Mouse (Mus musculus) ovary, adult 18-20 months (tissue): ENCODE measurements around the gene Ckap2.
"Not testable (repeated sequence)": the region's sequence is repeated elsewhere in the genome, so short reads cannot be mapped to it uniquely, and the experiment has no call there.

ENCODE experiments used
- DNase-seq: peaks from one replicate; pipeline ENCODE4 v3.0.0; 2022; ENCODE audit warnings: low spot score, mixed read lengths

Ckap2 gene

DNA sequence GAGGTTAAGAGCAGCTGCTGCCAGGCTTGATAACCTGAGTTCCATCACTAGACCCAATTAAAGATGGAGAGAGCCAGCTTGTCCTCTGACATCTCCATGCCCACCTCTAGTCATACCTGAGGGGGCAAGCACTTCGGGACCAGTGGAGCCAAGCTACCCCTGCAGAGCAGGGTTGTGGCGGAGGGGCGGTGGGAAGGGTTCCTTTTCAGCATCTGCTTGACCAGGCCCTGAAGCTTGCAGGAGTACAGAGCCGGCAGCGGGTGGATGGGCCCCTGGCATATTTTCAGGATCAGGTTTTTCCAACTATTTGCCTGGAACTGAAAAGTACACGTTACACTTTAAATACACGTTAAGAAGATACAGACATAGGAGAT is 37.3 kb downstream of the Ckap2 start:
- DNase-seq = no peak

DNA sequence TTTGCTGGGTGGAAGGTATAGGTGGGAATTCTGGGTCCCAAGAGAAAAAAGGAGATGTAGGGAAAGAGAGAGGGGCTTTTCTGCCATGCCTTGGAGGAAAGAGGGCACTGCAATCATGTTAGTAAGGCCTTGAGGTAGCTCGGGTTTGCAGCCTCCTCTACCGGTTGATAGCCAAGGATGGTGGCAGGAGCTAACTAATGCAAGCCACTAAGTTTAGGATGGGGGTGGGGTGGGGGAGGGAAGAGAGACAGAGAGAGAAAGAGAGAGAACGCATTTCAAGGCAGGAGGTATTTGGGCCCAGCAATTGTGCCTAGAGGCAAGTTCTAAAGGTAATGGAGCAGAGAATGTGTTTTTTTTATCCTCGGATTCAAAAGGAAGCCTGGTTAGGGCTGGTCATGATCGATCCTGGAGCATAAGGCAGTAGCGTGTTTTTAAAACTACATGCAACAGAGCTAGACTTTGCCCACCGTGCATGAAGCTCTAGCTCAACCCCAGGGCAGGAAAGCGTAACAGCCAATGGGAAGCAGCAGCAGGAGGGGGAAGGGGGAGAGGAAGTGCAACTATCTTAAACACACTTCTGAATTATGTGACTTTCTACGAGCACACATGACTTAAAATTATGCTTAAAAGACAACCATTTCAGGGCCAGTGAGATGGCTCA is 37.8 kb downstream of the Ckap2 start:
- DNase-seq = no peak

DNA sequence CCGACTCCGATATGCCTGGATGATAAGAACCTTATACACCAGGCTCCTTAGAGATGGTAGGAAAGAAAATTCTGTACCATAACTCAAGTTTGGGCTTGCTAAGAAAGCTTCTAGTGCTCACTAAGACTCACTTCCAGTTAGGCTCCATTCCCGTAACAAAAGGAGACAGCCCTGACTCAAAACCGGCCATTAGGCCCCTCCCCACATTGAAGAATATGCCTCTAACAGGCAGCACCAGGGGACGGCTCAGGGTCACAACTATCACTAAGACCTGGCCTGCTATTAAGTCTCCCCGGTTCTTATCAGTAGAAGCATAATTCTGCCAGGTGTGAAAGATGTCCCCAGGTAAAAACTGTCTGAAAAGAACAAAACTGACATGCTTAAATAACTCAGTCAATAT is 39.8 kb downstream of the Ckap2 start:
- no peak for DNase-seq

- no peak for DNase-seq
Observed at GRCm38 (mm10) chr8:22143764-22144491, 41.7 kb downstream of the Ckap2 start.

GRCm38 (mm10) chr8:22142592-22142991 is 43.0 kb downstream of the Ckap2 start:
- DNase-seq = no peak

- no peak for DNase-seq
Observed at GRCm38 (mm10) chr8:22141836-22142385, 43.7 kb downstream of the Ckap2 start.

DNA sequence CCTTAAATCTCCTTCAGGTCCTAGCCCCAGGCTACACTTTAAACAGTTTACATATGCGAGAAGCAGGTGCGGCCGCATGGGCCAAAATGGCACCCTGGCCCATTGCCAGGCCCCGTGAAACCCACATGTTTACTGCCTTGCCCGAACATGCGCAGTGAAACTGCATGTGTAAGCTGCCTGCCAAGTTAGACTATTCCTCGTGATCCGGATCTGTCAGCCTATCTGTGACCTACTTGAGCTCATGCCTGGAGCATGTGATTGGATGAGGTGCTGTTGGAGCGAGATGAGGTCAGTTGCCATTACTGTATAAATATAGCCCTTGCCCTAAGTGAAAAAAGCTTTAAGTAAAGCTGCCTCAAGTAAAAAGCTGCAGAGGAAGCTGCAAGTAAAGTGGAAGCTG is 49.2 kb downstream of the Ckap2 start:
- not testable (repeated sequence) for DNase-seq

- no peak for DNase-seq
Observed at GRCm38 (mm10) chr8:22134750-22135135, 50.9 kb downstream of the Ckap2 start.

DNA sequence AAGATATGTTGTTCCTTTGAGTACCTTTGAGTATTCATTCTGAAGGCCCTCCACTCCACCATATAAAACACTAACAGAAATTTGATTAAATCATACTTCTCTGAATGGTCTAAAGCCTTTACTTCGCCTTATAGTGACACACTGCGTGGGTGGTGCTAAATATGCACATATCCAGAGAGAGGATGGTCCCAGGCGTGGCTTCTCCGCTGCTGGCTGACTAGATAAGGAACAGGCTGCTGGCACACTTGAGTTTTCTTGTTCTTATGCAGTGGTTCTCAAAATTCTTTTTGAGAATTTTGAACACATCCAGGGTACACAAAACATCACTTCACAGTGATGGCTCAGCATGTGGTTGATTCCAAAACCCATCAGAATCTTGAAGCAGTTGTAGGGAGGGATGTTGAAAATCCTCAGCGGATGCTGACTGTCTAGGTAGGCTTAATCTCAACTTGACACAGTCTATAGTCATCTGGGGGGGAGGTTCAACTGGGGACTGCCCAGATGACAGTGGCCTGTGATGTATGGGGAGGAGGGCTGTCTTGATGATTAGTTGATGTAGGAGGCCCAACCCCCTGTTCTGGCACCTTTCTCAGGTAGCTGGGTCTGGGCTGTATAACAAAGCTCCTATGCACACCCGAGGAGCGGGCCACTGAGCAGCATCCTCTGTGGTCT is 51.4 kb downstream of the Ckap2 start:
- no peak for DNase-seq

GRCm38 (mm10) chr8:22132062-22132461 is 53.6 kb downstream of the Ckap2 start:
- DNase-seq = no peak

DNA sequence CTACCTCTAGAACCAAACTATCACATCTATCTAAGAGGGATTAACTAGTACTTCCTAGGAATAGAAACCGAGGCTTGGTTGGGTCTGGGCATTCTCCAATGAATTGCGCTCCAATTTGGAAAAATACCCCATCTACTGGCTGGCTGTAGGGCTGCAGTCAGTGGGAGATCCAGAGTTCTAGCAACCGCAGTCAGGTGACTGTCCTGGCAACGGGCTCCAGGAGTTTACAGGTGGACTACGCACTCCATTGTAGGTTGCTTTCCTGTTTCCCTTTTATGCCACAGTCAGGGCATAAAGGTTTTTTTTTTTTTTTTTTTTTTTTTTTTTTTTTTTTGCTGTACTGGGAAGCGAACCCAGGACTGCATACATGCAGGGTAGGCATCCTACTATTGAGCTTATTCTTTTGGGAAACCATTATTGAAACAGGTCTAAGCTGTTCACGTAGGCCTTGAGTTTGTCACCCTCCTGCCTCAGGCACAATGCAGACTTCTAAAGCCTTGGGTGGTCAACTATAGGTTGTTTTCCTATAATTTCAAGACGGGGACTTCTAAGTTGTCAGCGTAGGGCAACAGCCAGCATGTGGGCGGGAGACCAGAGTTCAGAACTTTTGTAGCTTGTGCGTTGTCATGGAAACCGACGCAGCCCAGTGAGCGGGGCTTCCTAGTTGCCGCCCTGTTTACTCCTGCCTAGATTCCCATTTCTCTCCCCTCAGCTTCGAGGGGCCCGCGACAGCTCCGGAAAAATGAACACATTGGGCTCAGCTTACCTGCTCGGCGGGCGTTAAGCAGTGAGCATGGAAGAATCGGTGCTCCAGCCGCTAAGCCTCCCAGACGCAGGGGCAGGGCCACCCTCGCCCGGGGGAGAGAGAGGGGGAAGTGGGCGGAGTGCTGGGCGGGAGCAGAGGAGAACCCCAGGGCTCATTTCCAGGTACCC is 61.1 kb downstream of the Ckap2 start, which contains the start of gene Nek5:
Nek5 (minus strand) TSS at position 834 of the 933 bp plus-strand sequence.
- DNase-seq = peak; percentile 24
